Mouse (Mus musculus) lung, adult 2 months (tissue): ENCODE results near the gene Slc35f1.

ENCODE experiments used
- CTCF ChIP-seq: fragments of 200-500 bp; IDR thresholded peaks from 2 replicates; pipeline ENCODE4 v1.5.1; 2011; ENCODE audit warnings: mild to moderate bottlenecking, low read length, control low read depth; ENCODE audit not compliant: insufficient read depth
- POLR2A ChIP-seq: fragments of 200-500 bp; IDR thresholded peaks from 2 replicates; pipeline ENCODE4 v1.6.1; 2011; ENCODE audit warnings: low read depth, mild to moderate bottlenecking, control low read depth, low read length, borderline replicate concordance; ENCODE audit errors: extremely low read depth

GRCm38 (mm10) chr10:52904914-52905313 is 214.6 kb downstream of the Slc35f1 start:
- no peak for TF ChIP-seq POLR2A
- TF ChIP-seq CTCF = no peak
